Mouse (Mus musculus): ENCODE data around the gene Axl. TPM values are rescaled to one million over a fixed set of nuclear protein-coding genes. Genes with fewer than 3 reads are reported as not detected.

Axl gene
- total and polyA plus RNA-seq, 3 experiments: 0.19 to 0.98 (median 0.96) TPM

GRCm38 (mm10) chr7:25783746-25784145 is 4.8 kb downstream of the Axl start:
- TF ChIP-seq SIN3A (IDR thresholded peaks at IDR 0.05; ENCODE audit: low read length) (no peak), ZNF384 (IDR thresholded peaks at IDR 0.05; ENCODE audit: low read depth, low read length) (no peak)
- no peak overlapping the region for H3K27ac ChIP-seq (ENCODE audit: insufficient read depth, low read depth)
- no peaks in the 10 kb centered on the region for H3K9me3 ChIP-seq (replicated peaks; ENCODE audit: low read length)
- in situ Hi-C loops (cut with MboI; ENCODE audit: low pct_ligation_motif_present, low pct_unique_long_range_greater_than_20kb, low sequenced_read_pairs): no loop called here
- H3K4me2 ChIP-seq (ENCODE audit: insufficient read depth, low read depth, poor library complexity, severe bottlenecking): no peak overlapping the region
- DNase-seq (ENCODE audit: extremely low read depth): no peak
- no peak overlapping the region for H3K4me3 ChIP-seq (replicated peaks in 1 of 3; ENCODE audit: low read depth in 2 of 3, low read length in 2 of 3, poor library complexity in 1 of 3)
- peaks cover 21% of the 10 kb centered on the region for H3K27me3 ChIP-seq (replicated peaks)
- H3K4me1 ChIP-seq (ENCODE audit: control insufficient read depth in 1 of 2, insufficient read depth in 2 of 2): peaks cover 13 to 34% of the 10 kb centered on the region in 2 experiments
- dilution Hi-C loops (cut with MboI; ENCODE audit: extremely low pct_ligation_motif_present, extremely low pct_unique_long_range_greater_than_20kb, low sequenced_read_pairs): no loop called here
- H3K79me2 ChIP-seq (replicated peaks; ENCODE audit: control insufficient read depth, extremely low read depth, insufficient read depth, poor library complexity, severe bottlenecking): no peaks in the 10 kb centered on the region
- no peak overlapping the region for H3K9ac ChIP-seq (ENCODE audit: insufficient read depth, low read depth)
- H3K36me3 ChIP-seq (replicated peaks in 1 of 2; ENCODE audit: control insufficient read depth in 1 of 2, insufficient read depth in 1 of 2, low read length in 1 of 2): no peaks in the 10 kb centered on the region

DNA sequence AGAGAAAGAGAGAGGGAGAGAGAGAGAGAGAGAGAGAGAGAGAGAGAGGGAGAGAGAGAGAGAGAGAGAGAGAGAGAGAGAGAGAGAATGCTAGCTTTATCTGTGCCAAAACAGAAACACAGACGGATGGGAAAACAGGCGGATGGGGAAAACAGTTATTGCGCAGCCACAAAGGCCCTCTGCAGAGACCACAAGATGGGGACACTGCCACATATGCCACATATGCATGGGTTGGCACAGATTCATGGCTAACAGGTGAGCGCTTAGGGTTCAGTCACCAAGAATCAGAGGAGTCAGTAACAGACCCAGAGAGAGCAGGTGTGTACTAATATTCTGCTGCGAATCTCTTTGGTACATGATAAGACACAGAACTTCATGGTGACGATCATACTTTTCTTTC is 5.8 kb downstream of the Axl start:
- peaks cover 24% of the 10 kb centered on the region for H3K27me3 ChIP-seq (replicated peaks)
- H3K27ac ChIP-seq (ENCODE audit: insufficient read depth, low read depth): no peak overlapping the region
- TF ChIP-seq JUND (conservative IDR thresholded peaks at IDR 0.05; ENCODE audit: low read depth, low read length) (no peak), NELFE (IDR thresholded peaks at IDR 0.05; ENCODE audit: low read depth, low read length) (no peak), RAD21 (IDR thresholded peaks at IDR 0.05; ENCODE audit: low read depth, low read length) (no peak), BHLHE40 (IDR thresholded peaks at IDR 0.05; ENCODE audit: low read depth, low read length) (no peak), CTCF (conservative IDR thresholded peaks at IDR 0.05 in 1 of 2, IDR thresholded peaks at IDR 0.05 in 1 of 2; ENCODE audit: low read depth in 2 of 2, low read length in 2 of 2) (no peak), TCF12 (IDR thresholded peaks at IDR 0.05; ENCODE audit: low read depth, low read length) (no peak), UBTF (IDR thresholded peaks at IDR 0.05; ENCODE audit: low read depth, low read length) (no peak), NRF1 (IDR thresholded peaks at IDR 0.05; ENCODE audit: low read depth, low read length) (no peak), POLR2A (IDR thresholded peaks at IDR 0.05; ENCODE audit: low read depth, low read length) (no peak), HCFC1 (IDR thresholded peaks at IDR 0.05; ENCODE audit: low read depth, low read length) (no peak), POLR2AphosphoS2 (IDR thresholded peaks at IDR 0.05; ENCODE audit: low read depth, low read length) (no peak), USF2 (conservative IDR thresholded peaks at IDR 0.05; ENCODE audit: low read depth, low read length) (no peak), TBP (conservative IDR thresholded peaks at IDR 0.05; ENCODE audit: low read depth, low read length) (no peak), ZMIZ1 (IDR thresholded peaks at IDR 0.05; ENCODE audit: low read depth, low read length) (no peak)
- dilution Hi-C loops (cut with MboI; ENCODE audit: extremely low pct_ligation_motif_present, extremely low pct_unique_long_range_greater_than_20kb, low sequenced_read_pairs): no loop called here
- H3K9ac ChIP-seq (ENCODE audit: insufficient read depth, low read depth): no peak overlapping the region
- in situ Hi-C loops (cut with MboI; ENCODE audit: low pct_ligation_motif_present, low pct_unique_long_range_greater_than_20kb, low sequenced_read_pairs): no loop called here
- H3K36me3 ChIP-seq (replicated peaks in 1 of 2; ENCODE audit: control insufficient read depth in 1 of 2, insufficient read depth in 1 of 2, low read length in 1 of 2): no peaks in the 10 kb centered on the region
- peaks cover 11 to 34% of the 10 kb centered on the region in 2 experiments for H3K4me1 ChIP-seq (ENCODE audit: control insufficient read depth in 1 of 2, insufficient read depth in 2 of 2)
- DNase-seq (ENCODE audit: extremely low read depth): no peak
- H3K4me2 ChIP-seq (ENCODE audit: insufficient read depth, low read depth, poor library complexity, severe bottlenecking): no peak overlapping the region
- H3K4me3 ChIP-seq (replicated peaks in 1 of 3; ENCODE audit: low read depth in 2 of 3, low read length in 2 of 3, poor library complexity in 1 of 3): no peak overlapping the region
- H3K9me3 ChIP-seq (replicated peaks; ENCODE audit: low read length): no peaks in the 10 kb centered on the region
- H3K79me2 ChIP-seq (replicated peaks; ENCODE audit: control insufficient read depth, extremely low read depth, insufficient read depth, poor library complexity, severe bottlenecking): no peaks in the 10 kb centered on the region

Data from CH12.LX (cell line).